Mouse (Mus musculus) liver, embryonic 16.5 days (tissue): ENCODE results near the gene Card11. TPM values are rescaled to one million over a fixed set of nuclear protein-coding genes. Genes with fewer than 3 reads are reported as not detected.

Experiments used
- ATAC-seq: fragments of 200-750 bp; cut with Nextera tagmentation; 2 replicates; pipeline ENCODE4 v1.8.0; 2017; ENCODE audit warnings: low read depth, mild to moderate bottlenecking, moderate number of reproducible peaks, moderate library complexity
- H3K27ac ChIP-seq: fragments of 300-500 bp; sonication (generic); 2 replicates; pipeline ENCODE4 v1.5.1; 2014; ENCODE audit warnings: mild to moderate bottlenecking, low read length
- H3K27me3 ChIP-seq: fragments of 300-500 bp; sonication (generic); 2 replicates; pipeline ENCODE4 v1.6.1; 2014; ENCODE audit warnings: low read depth, low read length, mixed read lengths; ENCODE audit not compliant: control insufficient read depth, insufficient read depth
- H3K36me3 ChIP-seq: fragments of 300-500 bp; sonication (generic); 2 replicates; pipeline ENCODE4 v1.6.1; 2014; ENCODE audit warnings: mild to moderate bottlenecking; ENCODE audit not compliant: control insufficient read depth, insufficient read depth
- H3K4me1 ChIP-seq: fragments of 300-500 bp; sonication (generic); 2 replicates; pipeline ENCODE4 v1.6.1; 2014; ENCODE audit warnings: low read depth, low read length, mixed read lengths; ENCODE audit not compliant: control insufficient read depth
- H3K4me2 ChIP-seq: fragments of 300-500 bp; sonication (generic); 2 replicates; pipeline ENCODE4 v1.6.1; 2014; ENCODE audit warnings: low read depth, low read length, mixed read lengths
- H3K4me3 ChIP-seq: fragments of 300-500 bp; sonication (generic); 2 replicates; pipeline ENCODE4 v1.5.1; 2014; ENCODE audit warnings: low read depth, mild to moderate bottlenecking, low read length
- H3K9ac ChIP-seq: fragments of 300-500 bp; sonication (generic); 2 replicates; pipeline ENCODE4 v1.6.1; 2014; ENCODE audit warnings: low read depth, low read length
- H3K9me3 ChIP-seq: fragments of 300-500 bp; sonication (generic); replicated peaks from 2 replicates; pipeline ENCODE4 v1.6.1; 2016; ENCODE audit warnings: low read length; ENCODE audit not compliant: control insufficient read depth
- WGBS: fragments of 180-500 bp; shearing (Covaris S2); extraction: QIAGEN DNeasy Blood & Tissue Kit; methylation state at CpG from one replicate; pipeline ENCODE4 v1.1.7; 2014; ENCODE audit not compliant: insufficient replicate concordance; 5-methylcytosine and 5-hydroxymethylcytosine counted together
- polyA plus RNA-seq: library from polyadenylated mRNA; unstranded; fragments of >200 nt; fragmentation: Nextera tagmentation; extraction: Ambion mirVana; gene quantifications from 2 replicates; pipeline ENCODE4 v1.2.1, GENCODE M21; 2015

The Card11 gene
- polyA plus RNA-seq, 1 experiment from 2014 or later = 0.08 TPM

GRCm38 (mm10) chr5:140873736-140874307 lies 126.6 kb downstream of the Card11 start:
- Histone ChIP-seq H3K4me1 (no peaks in the 10 kb centered on the region; the same call in 1 of the 2 replicates), H3K4me3 (no peak overlapping the region), H3K36me3 (no peaks in the 10 kb centered on the region), H3K27ac (no peak overlapping the region), H3K27me3 (no peaks in the 10 kb centered on the region), H3K4me2 (no peak overlapping the region), H3K9me3 (no peaks in the 10 kb centered on the region), H3K9ac (no peak overlapping the region)
- ATAC-seq = no peak
- 39% methylated on average over 6 of the region's 6 CpGs for WGBS

- Histone ChIP-seq H3K9ac (no peak overlapping the region), H3K27ac (no peak overlapping the region), H3K4me3 (no peak overlapping the region), H3K9me3 (no peaks in the 10 kb centered on the region), H3K4me2 (peak overlapping the region; percentile 44), H3K4me1 (no peaks in the 10 kb centered on the region; the same call in 1 of the 2 replicates), H3K36me3 (no peaks in the 10 kb centered on the region), H3K27me3 (no peaks in the 10 kb centered on the region)
- ATAC-seq = no peak
- WGBS = 12% methylated on average over 18 of the region's 18 CpGs
Measured at GRCm38 (mm10) chr5:140873039-140873551, 127.3 kb downstream of the Card11 start.

- H3K9me3 ChIP-seq = no peaks in the 10 kb centered on the region
- 5% methylated on average over 11 of the region's 11 CpGs for WGBS
- no peak overlapping the region for H3K9ac ChIP-seq
- H3K4me3 ChIP-seq = no peak overlapping the region
- no peaks in the 10 kb centered on the region for H3K36me3 ChIP-seq
- H3K27me3 ChIP-seq = no peaks in the 10 kb centered on the region
- ATAC-seq = 0 out of 2 replicates have a peak, but pooled peaks have one; percentile 16
- no peaks in the 10 kb centered on the region; the same call in 1 of the 2 replicates for H3K4me1 ChIP-seq
- peak overlapping the region; percentile 44 for H3K4me2 ChIP-seq
- H3K27ac ChIP-seq = no peak overlapping the region
Measured at GRCm38 (mm10) chr5:140872532-140873038, 127.8 kb downstream of the Card11 start.

GRCm38 (mm10) chr5:140871241-140871640 lies 129.1 kb downstream of the Card11 start:
- ATAC-seq = no peak
- H3K4me2 ChIP-seq = no peak overlapping the region
- no peaks in the 10 kb centered on the region for H3K27me3 ChIP-seq
- no peaks in the 10 kb centered on the region for H3K36me3 ChIP-seq
- WGBS = 42% methylated on average over 6 of the region's 6 CpGs
- H3K4me3 ChIP-seq = no peak overlapping the region
- no peak overlapping the region for H3K27ac ChIP-seq
- H3K4me1 ChIP-seq = no peaks in the 10 kb centered on the region; the same call in 1 of the 2 replicates
- no peaks in the 10 kb centered on the region for H3K9me3 ChIP-seq
- H3K9ac ChIP-seq = no peak overlapping the region

- Histone ChIP-seq H3K36me3 (no peaks in the 10 kb centered on the region), H3K9ac (no peak overlapping the region), H3K4me3 (no peak overlapping the region), H3K27ac (no peak overlapping the region), H3K9me3 (no peaks in the 10 kb centered on the region), H3K27me3 (no peaks in the 10 kb centered on the region), H3K4me1 (no peaks in the 10 kb centered on the region; the same call in 1 of the 2 replicates), H3K4me2 (no peak overlapping the region)
- 41% methylated on average over 2 of the region's 2 CpGs for WGBS
- ATAC-seq = no peak
Measured at GRCm38 (mm10) chr5:140869034-140869433, 131.3 kb downstream of the Card11 start.

- no peak for ATAC-seq
- 56% methylated on average over 5 of the region's 5 CpGs for WGBS
- no peak overlapping the region for H3K27ac ChIP-seq
- H3K9ac ChIP-seq = no peak overlapping the region
- no peak overlapping the region for H3K4me2 ChIP-seq
- H3K4me3 ChIP-seq = no peak overlapping the region
- H3K9me3 ChIP-seq = no peaks in the 10 kb centered on the region
- no peaks in the 10 kb centered on the region for H3K4me1 ChIP-seq
- H3K36me3 ChIP-seq = no peaks in the 10 kb centered on the region
- no peaks in the 10 kb centered on the region for H3K27me3 ChIP-seq
Measured at GRCm38 (mm10) chr5:140859730-140860129, 140.7 kb downstream of the Card11 start.

- WGBS = 47% methylated on average over 3 of the region's 3 CpGs
- no peaks in the 10 kb centered on the region for H3K4me1 ChIP-seq
- no peak overlapping the region for H3K27ac ChIP-seq
- no peaks in the 10 kb centered on the region for H3K9me3 ChIP-seq
- no peaks in the 10 kb centered on the region for H3K36me3 ChIP-seq
- no peak overlapping the region for H3K4me2 ChIP-seq
- no peak overlapping the region for H3K4me3 ChIP-seq
- no peaks in the 10 kb centered on the region for H3K27me3 ChIP-seq
- H3K9ac ChIP-seq = no peak overlapping the region
- ATAC-seq = no peak
Measured at GRCm38 (mm10) chr5:140858335-140858734, 142.0 kb downstream of the Card11 start.

- Histone ChIP-seq H3K4me3 (no peak overlapping the region), H3K4me1 (no peaks in the 10 kb centered on the region), H3K27ac (no peak overlapping the region), H3K9ac (no peak overlapping the region), H3K9me3 (no peaks in the 10 kb centered on the region), H3K36me3 (no peaks in the 10 kb centered on the region), H3K4me2 (no peak overlapping the region), H3K27me3 (no peaks in the 10 kb centered on the region)
- ATAC-seq = no peak
- WGBS = 42% methylated on average over 8 of the region's 8 CpGs
Measured at GRCm38 (mm10) chr5:140857432-140858154, 142.8 kb downstream of the Card11 start.
